1 mouse cellular context compared by ENCODE assay signal in the genomic region with DNA sequence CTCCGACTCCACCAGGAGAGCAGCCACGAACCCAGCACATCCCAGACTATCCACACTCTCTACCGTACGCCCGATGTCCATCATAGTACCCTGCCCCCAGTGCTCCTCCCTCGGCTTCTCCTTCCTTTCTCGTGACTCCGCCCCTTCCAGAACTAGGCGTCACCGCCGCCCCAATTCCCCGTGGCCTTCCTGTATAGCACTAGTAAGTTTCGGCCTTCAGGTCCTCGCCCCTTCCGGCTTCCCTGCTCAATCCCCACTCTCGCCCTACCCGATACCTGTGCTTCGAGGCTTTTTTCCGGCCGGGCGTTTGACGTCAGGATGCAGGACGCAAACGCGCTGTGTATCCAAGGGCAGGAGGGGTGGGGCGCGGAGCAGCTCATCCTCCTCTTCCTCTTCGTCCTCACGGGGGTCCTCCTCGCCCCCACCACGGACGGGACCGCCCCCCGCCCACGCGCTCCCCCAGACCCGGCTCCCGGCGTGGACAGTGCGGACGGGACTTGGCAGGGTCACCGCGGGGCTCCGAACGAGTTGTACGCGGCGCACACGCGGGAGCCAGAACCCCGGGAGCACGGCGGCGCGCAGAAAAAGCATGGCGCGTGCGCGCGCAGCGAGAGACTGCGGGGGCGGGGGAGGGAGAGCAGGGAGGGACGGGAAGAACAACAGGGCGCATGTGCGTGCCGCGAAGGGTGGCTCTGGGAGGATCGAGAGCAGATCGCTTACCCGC.
TF ChIP-seq lines count a peak whose summit lies in the region.

Gtpbp6 (minus strand) TSS at position 617 of the 724 bp plus-strand sequence.

TF ChIP-seq in CH12.LX, 34 proteins besides CTCF, POLR2A, EP300 and RAD21 (continued from another document):
- TF ChIP-seq CHD1 (IDR thresholded peaks at IDR 0.05; ENCODE audit: low read depth, low read length) (no peak; the same call in 1 of the 2 replicates), JUND (conservative IDR thresholded peaks at IDR 0.05; ENCODE audit: low read depth, low read length) (no peak), GABPA (IDR thresholded peaks at IDR 0.05; ENCODE audit: insufficient replicate concordance, low read depth, low read length) (no peak), ZNF384 (IDR thresholded peaks at IDR 0.05; ENCODE audit: low read depth, low read length) (no peak), MAFK (IDR thresholded peaks at IDR 0.05; ENCODE audit: insufficient replicate concordance, low read length) (no peak), UBTF (IDR thresholded peaks at IDR 0.05; ENCODE audit: low read depth, low read length) (no peak), IRF4 (IDR thresholded peaks at IDR 0.05; ENCODE audit: low read depth, low read length) (no peak), PAX5 (IDR thresholded peaks at IDR 0.05; ENCODE audit: low read length) (no peak), MAZ (IDR thresholded peaks at IDR 0.05; ENCODE audit: low read depth, low read length) (peak; percentile 86), SMC3 (IDR thresholded peaks at IDR 0.05; ENCODE audit: low read depth, low read length) (no peak), MAX (IDR thresholded peaks at IDR 0.05; ENCODE audit: low read length) (peak; percentile 34; the same call in 1 of the 2 replicates), SIN3A (IDR thresholded peaks at IDR 0.05; ENCODE audit: low read length) (peak; percentile 94), JUN (IDR thresholded peaks at IDR 0.05; ENCODE audit: insufficient read depth, low read depth, low read length) (no peak), USF1 (IDR thresholded peaks at IDR 0.05; ENCODE audit: low read depth, low read length) (no peak), MEF2A (IDR thresholded peaks at IDR 0.05; ENCODE audit: borderline replicate concordance, low read depth, low read length) (peak; percentile 74; the same call in 1 of the 2 replicates), NRF1 (IDR thresholded peaks at IDR 0.05; ENCODE audit: low read depth, low read length) (peak; percentile 93), ETS1 (conservative IDR thresholded peaks at IDR 0.05; ENCODE audit: low read depth, low read length) (peak; percentile 52; the same call in 1 of the 2 replicates), ELF1 (IDR thresholded peaks at IDR 0.05; ENCODE audit: low read depth, low read length) (peak; percentile 94), ZKSCAN1 (IDR thresholded peaks at IDR 0.05; ENCODE audit: borderline replicate concordance, low read depth, low read length) (no peak), USF2 (conservative IDR thresholded peaks at IDR 0.05; ENCODE audit: low read depth, low read length) (no peak), MYC (IDR thresholded peaks at IDR 0.05; ENCODE audit: low read depth, low read length) (peak; percentile 46)
TF ChIP-seq in CH12.LX: peak in this region for 19.
